Mouse (Mus musculus) mature B cell (primary cell): ENCODE results near the gene Atp5s.

Experiments
- in situ Hi-C: fragments of 300-500 bp; cut with MboI; formaldehyde crosslinking; loops from 2 replicates; pipeline ENCODE4 v1.14.3; 2019

Gene Atp5s

DNA sequence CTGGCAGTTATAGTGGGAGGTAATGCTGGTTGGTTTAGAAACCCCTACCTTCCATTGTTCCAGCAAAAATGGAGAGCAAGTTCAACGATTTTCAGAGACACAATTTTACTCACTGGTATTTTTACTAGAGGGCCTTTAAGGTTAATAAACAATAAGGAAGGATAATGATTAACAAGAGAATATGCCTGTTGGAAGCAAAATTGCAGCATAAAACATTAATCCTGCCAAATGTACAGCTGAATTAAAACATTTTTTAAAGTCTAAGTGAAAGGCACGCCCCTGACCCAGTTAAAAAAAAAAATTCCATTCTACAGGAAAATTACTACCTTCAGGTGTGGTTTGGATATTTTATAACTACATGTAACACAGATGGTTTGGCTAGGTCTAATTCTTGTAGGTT lies 53.2 kb downstream of the Atp5s start:
- in situ Hi-C loops: no loop called here

DNA sequence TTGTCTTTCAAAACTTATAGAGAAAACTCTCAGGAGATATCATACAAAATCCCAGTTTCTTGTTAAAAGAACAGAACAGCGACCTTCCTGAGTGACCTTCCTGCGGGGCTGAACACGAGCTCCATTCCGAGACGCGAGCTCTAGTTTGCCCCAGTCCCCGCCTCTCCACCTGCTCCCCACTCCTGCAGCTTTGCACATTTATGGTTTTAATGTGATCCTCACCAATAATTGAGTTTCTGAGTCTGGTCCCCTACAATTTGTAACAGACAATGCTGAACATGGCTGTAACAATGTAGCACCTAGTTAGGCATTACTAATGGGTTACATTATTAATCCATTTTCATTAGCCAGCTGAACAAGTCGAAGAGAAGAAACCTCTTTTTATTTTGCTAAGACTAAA lies 56.7 kb downstream of the Atp5s start:
- in situ Hi-C loops: no loop called here

DNA sequence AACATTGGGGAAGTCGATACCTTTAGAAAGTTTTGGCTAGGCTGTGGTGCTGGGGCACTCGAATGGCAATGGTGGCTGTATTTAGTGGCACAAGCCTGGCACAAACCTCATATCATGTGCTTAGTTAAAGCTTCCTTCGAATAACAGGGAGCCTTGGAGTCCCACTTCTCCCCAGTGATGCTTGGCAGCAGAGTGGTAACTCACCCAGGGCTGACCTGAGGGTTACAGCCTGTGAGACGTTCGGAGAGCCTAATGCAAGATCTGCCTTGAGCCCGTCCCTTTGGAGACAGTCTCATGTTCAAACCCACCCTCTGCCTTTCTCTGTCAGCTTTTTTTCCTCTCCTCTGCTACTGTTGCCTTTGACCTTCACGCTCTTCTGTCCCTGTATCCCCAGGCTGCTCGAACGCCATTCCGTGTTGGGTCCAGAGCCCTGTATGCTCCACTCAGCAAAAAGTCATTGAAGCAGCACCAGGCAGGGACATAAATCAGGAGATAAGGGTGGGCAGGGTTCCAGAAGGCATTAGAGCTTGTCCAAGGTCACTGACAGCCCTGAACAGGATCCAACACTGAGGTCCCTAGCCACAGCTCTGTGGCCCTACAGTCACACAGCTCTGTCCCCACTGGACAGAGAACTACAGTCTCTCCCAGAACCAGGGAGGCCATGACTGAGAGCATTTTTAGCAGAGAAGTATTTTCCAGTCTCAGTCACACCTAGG lies 57.3 kb downstream of the Atp5s start:
- in situ Hi-C loops: no loop called here

DNA sequence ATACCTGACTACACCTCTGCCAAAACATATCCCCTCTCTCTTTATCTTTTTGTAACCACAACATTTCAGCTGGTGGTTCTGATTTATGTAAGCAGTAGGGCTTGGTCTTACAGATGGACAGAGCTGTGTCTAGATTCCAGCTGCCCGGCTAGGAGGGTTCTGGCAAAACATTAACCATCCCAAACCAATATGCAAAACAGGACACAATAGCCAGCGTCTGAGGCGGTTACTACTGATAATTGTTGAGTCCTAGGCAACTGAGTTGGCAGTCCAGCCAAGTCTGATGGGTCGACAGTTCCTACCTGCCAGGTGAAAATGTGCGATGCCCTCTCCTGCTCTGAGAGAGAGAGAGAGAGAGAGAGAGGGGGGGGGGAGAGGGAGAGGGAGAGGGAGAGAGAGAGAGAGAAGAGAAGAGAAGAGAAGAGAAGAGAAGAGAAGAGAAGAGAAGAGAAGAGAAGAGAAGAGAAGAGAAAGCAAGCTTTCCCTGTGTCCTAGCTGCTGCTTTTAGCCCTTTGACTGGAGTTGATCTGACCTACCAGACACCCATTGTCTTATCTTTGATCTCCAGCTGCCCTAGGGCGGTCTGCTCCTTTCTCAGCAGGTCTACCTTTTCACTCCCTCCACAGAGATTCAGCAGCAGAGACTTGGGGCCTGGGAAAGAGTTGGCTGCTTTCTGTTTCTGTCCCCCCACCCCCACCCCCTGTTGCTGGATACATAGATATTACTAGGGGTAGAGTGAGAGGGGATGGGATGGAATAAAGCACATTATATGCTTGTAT lies 58.7 kb downstream of the Atp5s start:
- in situ Hi-C loops: no loop called here

DNA sequence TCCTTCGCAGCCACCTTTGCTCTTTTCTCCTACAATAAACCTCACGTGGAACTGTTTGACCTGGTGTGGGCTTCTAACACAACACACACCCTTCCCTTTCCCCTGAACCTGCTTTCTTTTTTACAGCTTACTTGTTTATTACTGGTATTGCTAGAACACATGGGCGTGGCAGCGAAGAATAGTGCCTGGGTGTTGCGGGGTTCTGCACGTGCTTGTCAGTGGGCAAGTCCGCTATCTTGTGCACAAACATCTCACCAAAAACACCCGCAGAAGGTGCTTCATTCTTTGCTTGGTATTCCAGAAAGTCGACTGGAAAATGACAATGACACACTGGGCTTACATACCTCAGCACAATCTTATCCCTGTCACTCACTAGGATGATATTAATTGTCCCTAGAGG lies 60.7 kb downstream of the Atp5s start:
- in situ Hi-C loops: no loop called here

DNA sequence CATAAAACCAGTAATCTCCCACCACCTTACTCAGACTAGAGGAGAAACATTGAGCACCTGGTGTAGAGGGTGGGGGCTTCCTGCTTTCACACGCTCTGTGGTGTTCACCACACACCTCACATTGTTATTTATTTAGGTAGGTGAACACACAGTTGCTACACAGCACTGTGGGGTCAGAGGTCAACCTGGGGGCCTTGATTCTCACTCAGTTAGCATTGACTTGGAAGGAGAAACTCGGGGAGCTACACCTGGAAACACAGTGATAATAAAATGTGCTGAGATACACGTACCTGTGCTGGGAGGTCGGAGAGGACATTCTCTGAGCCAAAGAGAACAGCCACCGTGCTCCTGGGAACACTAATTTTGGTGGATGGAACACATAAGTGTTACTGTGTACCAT lies 63.6 kb downstream of the Atp5s start:
- in situ Hi-C loops: no loop called here

DNA sequence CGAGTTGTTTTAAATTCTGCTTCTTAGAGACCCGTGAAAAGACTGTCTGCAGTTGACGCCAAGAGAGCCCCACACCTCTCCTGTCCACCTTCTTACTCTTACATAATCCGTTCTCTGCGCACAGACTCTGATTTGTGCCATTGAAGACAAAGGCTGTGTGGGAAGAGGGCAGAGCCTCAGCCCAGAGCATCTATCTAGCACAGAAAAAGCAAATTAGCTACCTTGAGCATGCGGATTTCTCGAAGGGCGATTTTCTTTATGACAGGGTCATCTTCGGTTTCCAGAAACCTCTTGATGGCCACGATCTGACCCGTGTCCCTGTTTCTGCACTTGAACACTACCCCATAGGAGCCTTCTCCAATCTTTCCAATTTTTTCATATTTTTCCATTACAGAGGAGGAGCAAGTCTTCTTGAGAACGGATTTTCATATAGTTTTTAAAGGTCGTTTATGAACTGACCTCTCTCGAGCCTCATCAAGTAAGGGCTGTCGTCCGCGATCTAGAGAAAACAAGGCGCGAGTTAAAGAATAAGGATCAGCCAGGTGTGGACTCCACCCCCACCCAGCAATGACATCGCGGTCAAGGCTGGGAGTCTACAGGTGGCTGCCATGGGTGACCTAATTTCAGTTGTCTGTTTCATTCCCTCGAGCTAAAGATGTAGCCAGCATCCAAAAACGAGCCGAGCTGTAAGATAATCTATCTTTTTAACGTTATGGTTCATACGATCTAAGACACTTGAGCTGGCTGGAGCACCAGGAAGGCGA lies 65.2 kb downstream of the Atp5s start:
- in situ Hi-C loops: no loop called here

DNA sequence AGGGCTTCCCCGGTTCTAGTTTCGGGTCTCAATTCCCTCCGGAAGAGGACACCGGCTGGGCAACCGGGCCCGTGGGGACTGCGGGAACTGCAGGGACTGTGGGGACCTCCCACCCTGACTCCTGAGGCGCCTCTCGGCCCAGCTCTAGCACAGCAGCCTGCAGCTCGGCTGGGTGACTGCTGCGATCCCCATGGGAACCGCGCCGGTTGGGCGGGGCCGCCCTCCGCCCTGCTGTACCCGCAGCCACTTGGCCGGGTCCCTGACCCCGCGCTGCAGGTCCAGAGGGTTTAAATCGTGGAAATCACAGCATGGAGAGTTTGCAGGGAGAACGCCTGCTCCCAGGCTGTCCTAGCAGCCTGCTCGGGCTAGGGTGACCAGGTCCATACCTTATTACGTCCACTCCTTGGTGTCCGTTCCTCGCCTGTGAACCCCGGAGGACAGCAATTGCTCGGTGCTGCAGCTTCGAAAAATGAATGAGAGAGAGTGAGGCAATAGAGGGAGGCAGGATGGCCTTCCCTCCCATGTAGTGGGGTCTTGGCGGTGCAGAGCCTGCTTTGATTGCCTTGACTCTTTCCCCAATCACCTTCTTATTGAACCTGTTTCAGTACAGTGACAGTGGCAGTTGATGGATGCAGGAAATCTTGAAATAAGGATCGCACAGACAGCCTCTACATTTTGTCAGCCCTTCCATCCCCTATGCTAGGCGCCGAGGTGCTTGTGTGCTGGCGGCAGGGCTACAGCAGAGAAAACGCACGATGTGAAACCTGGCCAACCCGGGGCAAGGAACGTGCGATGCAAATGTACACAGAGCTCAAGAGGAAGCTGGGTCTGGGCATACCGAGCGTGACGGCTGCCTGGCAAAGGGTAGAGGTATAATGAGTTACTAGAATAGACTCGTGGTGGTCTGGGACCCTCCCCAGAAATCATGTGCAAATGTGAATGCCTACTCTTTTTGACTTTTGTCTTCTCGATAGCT lies 66.1 kb downstream of the Atp5s start, which contains the start of gene Cdkl1:
TSS of gene Cdkl1 (minus strand) at position 738 of the 976 bp plus-strand sequence.
- in situ Hi-C loops: no loop called here
